Mouse (Mus musculus) MEL (cell line): Measurements from ENCODE around the gene Pnpla3. TPM values are rescaled to one million over a fixed set of nuclear protein-coding genes. Genes with fewer than 3 reads are reported as not detected.

Experiments
- DNase-seq: peaks from one replicate; pipeline ENCODE4 v3.0.0; 2011; ENCODE audit warnings: low read depth, low spot score
- H3K27ac ChIP-seq: 2 replicates; pipeline ENCODE4 v1.5.1; 2012; ENCODE audit warnings: low read depth, mild to moderate bottlenecking, control low read depth, low read length, moderate library complexity; ENCODE audit not compliant: control insufficient read depth
- H3K27me3 ChIP-seq, 2 experiments: fragments of 150-350 bp in 1 of 2; sonication (generic) in 1 of 2; 2 replicates each; pipeline ENCODE4 v1.6.1; 2012; ENCODE audit warnings: low read length in 2 of 2, mild to moderate bottlenecking in 2 of 2, improper control_type of control experiment in 1 of 2, moderate library complexity in 1 of 2; ENCODE audit not compliant: insufficient read depth in 2 of 2, control insufficient read depth in 1 of 2
- H3K36me3 ChIP-seq, 2 experiments: 2 replicates each; pipeline ENCODE4 v1.6.1; 2012 to 2014; ENCODE audit warnings: low read length in 2 of 2, improper control_type of control experiment in 1 of 2, inconsistent platforms in 1 of 2, mild to moderate bottlenecking in 1 of 2; ENCODE audit not compliant: insufficient read depth in 2 of 2, control insufficient read depth in 1 of 2
- H3K4me1 ChIP-seq, 2 experiments: fragments of 150-350 bp in 1 of 2; sonication (generic) in 1 of 2; 2 replicates each; pipeline ENCODE4 v1.6.1; 2012; ENCODE audit warnings: low read length in 2 of 2, improper control_type of control experiment in 1 of 2, mild to moderate bottlenecking in 1 of 2; ENCODE audit not compliant: insufficient read depth in 2 of 2, control insufficient read depth in 1 of 2
- H3K4me3 ChIP-seq, 2 experiments: fragments of 150-350 bp in 1 of 2; sonication (generic) in 1 of 2; 2 replicates each; pipeline ENCODE4 v1.5.1; 2012; ENCODE audit warnings: low read depth in 2 of 2, low read length in 2 of 2, mild to moderate bottlenecking in 2 of 2, moderate library complexity in 2 of 2, control low read depth in 1 of 2, improper control_type of control experiment in 1 of 2; ENCODE audit not compliant: control insufficient read depth in 1 of 2, insufficient read depth in 1 of 2
- H3K79me2 ChIP-seq: 2 replicates; pipeline ENCODE4 v1.6.1; 2012; ENCODE audit warnings: mild to moderate bottlenecking, low read length, moderate library complexity; ENCODE audit not compliant: control insufficient read depth, poor library complexity, insufficient read depth
- H3K9ac ChIP-seq: 2 replicates; pipeline ENCODE4 v1.6.1; 2012; ENCODE audit warnings: low read depth, mild to moderate bottlenecking, control low read depth, low read length, moderate library complexity; ENCODE audit not compliant: control insufficient read depth, poor library complexity, severe bottlenecking
- H3K9me3 ChIP-seq: fragments of 150-350 bp; sonication (generic); replicated peaks from 2 replicates; pipeline ENCODE4 v1.6.1; 2012; ENCODE audit warnings: mild to moderate bottlenecking, low read length, improper control_type of control experiment, moderate library complexity; ENCODE audit not compliant: insufficient read depth
- BHLHE40 ChIP-seq: IDR thresholded peaks from 2 replicates; pipeline ENCODE4 v1.6.1; 2012; ENCODE audit warnings: low read depth, mild to moderate bottlenecking, inconsistent platforms, low read length, improper control_type of control experiment, borderline replicate concordance
- CHD2 ChIP-seq: IDR thresholded peaks from 2 replicates; pipeline ENCODE4 v1.6.1; 2011; ENCODE audit warnings: low read length, improper control_type of control experiment
- EP300 ChIP-seq, 2 experiments: IDR thresholded peaks; 2 replicates each; pipeline ENCODE4 v1.6.1; 2011; ENCODE audit warnings: improper control_type of control experiment in 2 of 2, low read length in 2 of 2, low read depth in 1 of 2, mild to moderate bottlenecking in 1 of 2
- ETS1 ChIP-seq: IDR thresholded peaks from 2 replicates; pipeline ENCODE4 v1.6.1; 2012; ENCODE audit warnings: low read depth, mild to moderate bottlenecking, inconsistent platforms, low read length, improper control_type of control experiment, moderate library complexity
- GABPA ChIP-seq: IDR thresholded peaks from 2 replicates; pipeline ENCODE4 v1.6.1; 2012; ENCODE audit warnings: low read depth, mild to moderate bottlenecking, inconsistent platforms, low read length, improper control_type of control experiment, moderate library complexity
- GATA1 ChIP-seq: IDR thresholded peaks from 2 replicates; pipeline ENCODE4 v1.6.1; 2011; ENCODE audit warnings: low read depth, low read length, improper control_type of control experiment
- HCFC1 ChIP-seq: IDR thresholded peaks from 2 replicates; pipeline ENCODE4 v1.6.1; 2012; ENCODE audit warnings: low read depth, mild to moderate bottlenecking, inconsistent platforms, low read length, improper control_type of control experiment, moderate library complexity
- KAT2A ChIP-seq: conservative IDR thresholded peaks from 2 replicates; pipeline ENCODE4 v1.6.1; 2012; ENCODE audit warnings: low read depth, low read length, improper control_type of control experiment, inconsistent platforms
- MAX ChIP-seq: IDR thresholded peaks from 2 replicates; pipeline ENCODE4 v1.6.1; 2011; ENCODE audit warnings: low read length, improper control_type of control experiment
- MAZ ChIP-seq: IDR thresholded peaks from 2 replicates; pipeline ENCODE4 v1.6.1; 2012; ENCODE audit warnings: low read depth, mild to moderate bottlenecking, inconsistent platforms, low read length, improper control_type of control experiment
- MEF2A ChIP-seq: IDR thresholded peaks from 2 replicates; pipeline ENCODE4 v1.6.1; 2014; ENCODE audit warnings: low read depth, mild to moderate bottlenecking, inconsistent platforms, low read length, improper control_type of control experiment; ENCODE audit not compliant: poor library complexity, insufficient replicate concordance, severe bottlenecking; ENCODE audit errors: extremely low read depth
- MYC ChIP-seq: IDR thresholded peaks from 2 replicates; pipeline ENCODE4 v1.6.1; 2011; ENCODE audit warnings: low read depth, mild to moderate bottlenecking, low read length, improper control_type of control experiment, moderate library complexity
- NELFE ChIP-seq: IDR thresholded peaks from 2 replicates; pipeline ENCODE4 v1.6.1; 2011; ENCODE audit warnings: low read depth, low read length, improper control_type of control experiment
- POLR2A ChIP-seq, 2 experiments: IDR thresholded peaks; 2 replicates each; pipeline ENCODE4 v1.6.1; 2011 to 2012; ENCODE audit warnings: low read length in 2 of 2, mild to moderate bottlenecking in 2 of 2, control low read depth in 1 of 2, improper control_type of control experiment in 1 of 2, low read depth in 1 of 2, moderate library complexity in 1 of 2; ENCODE audit not compliant: control insufficient read depth in 1 of 2, insufficient read depth in 1 of 2, poor library complexity in 1 of 2
- POLR2AphosphoS5 ChIP-seq: IDR thresholded peaks from 2 replicates; pipeline ENCODE4 v1.6.1; 2012; ENCODE audit warnings: low read depth, borderline replicate concordance, mild to moderate bottlenecking, inconsistent platforms, low read length, moderate library complexity, mixed read lengths
- RAD21 ChIP-seq: IDR thresholded peaks from 2 replicates; pipeline ENCODE4 v1.6.1; 2011; ENCODE audit warnings: mild to moderate bottlenecking, low read depth, low read length, improper control_type of control experiment
- RCOR1 ChIP-seq: IDR thresholded peaks from 2 replicates; pipeline ENCODE4 v1.6.1; 2012; ENCODE audit warnings: low read depth, mild to moderate bottlenecking, inconsistent platforms, low read length, improper control_type of control experiment
- SMC3 ChIP-seq: IDR thresholded peaks from 2 replicates; pipeline ENCODE4 v1.6.1; 2011; ENCODE audit warnings: low read depth, low read length, improper control_type of control experiment
- TAL1 ChIP-seq: IDR thresholded peaks from 2 replicates; pipeline ENCODE4 v1.6.1; 2012; ENCODE audit warnings: mild to moderate bottlenecking, inconsistent platforms, low read length, moderate library complexity, mixed read lengths
- TBP ChIP-seq: IDR thresholded peaks from 2 replicates; pipeline ENCODE4 v1.8.0; 2011; ENCODE audit warnings: low read depth, low read length, improper control_type of control experiment
- TCF12 ChIP-seq: IDR thresholded peaks from 2 replicates; pipeline ENCODE4 v1.6.1; 2014; ENCODE audit warnings: low read depth, mild to moderate bottlenecking, inconsistent platforms, low read length, improper control_type of control experiment, moderate library complexity
- polyA plus RNA-seq, 2 experiments: library from polyadenylated mRNA; stranded (reverse) in 1 of 2; unstranded in 1 of 2; fragments of >175 nt in 1 of 2; fragments of >200 nt in 1 of 2; gene quantifications; 2 replicates each; pipeline versions ENCODE4 v1.2.1 to v1.2.4; 2012; ENCODE audit warnings: low replicate concordance in 2 of 2, low read depth in 1 of 2; ENCODE audit not compliant: insufficient read length in 2 of 2, insufficient read depth in 1 of 2, missing spikeins in 1 of 2
- total RNA-seq: library from RNA; depleted of rRNA; stranded (reverse); fragments of 300-350 nt; gene quantifications from 2 replicates; pipeline ENCODE4 v1.2.3, GENCODE M21; 2012

The Pnpla3 gene
- total and polyA plus RNA-seq, 3 experiments, result not detected

GRCm38 (mm10) chr15:84196486-84197165, 29.0 kb downstream of the Pnpla3 start:
- no peak for DNase-seq
- Histone ChIP-seq H3K27me3 (no peaks in the 10 kb centered on the region), H3K79me2 (peaks cover 22% of the 10 kb centered on the region), H3K27ac (no peak overlapping the region)
- no peak for TF ChIP-seq KAT2A
- no peak for TF ChIP-seq MAX
- no peak for TF ChIP-seq TAL1
- no peak for TF ChIP-seq RCOR1
- TF ChIP-seq RAD21, result no peak
- TF ChIP-seq SMC3, result no peak
- no peak for TF ChIP-seq GABPA
- TF ChIP-seq CHD2, result no peak
- no peak for TF ChIP-seq HCFC1
- no peak for TF ChIP-seq NELFE
- TF ChIP-seq POLR2AphosphoS5, result no peak
- no peak for TF ChIP-seq MEF2A
- TF ChIP-seq MAZ, result no peak
- no peak for TF ChIP-seq MYC
- no peak for TF ChIP-seq TBP
- TF ChIP-seq ETS1, result no peak
- TF ChIP-seq POLR2A (IDR thresholded peaks at IDR 0.05; ENCODE audit: control insufficient read depth in 1 of 2, insufficient read depth in 1 of 2, low read depth in 1 of 2, low read length in 2 of 2, poor library complexity in 1 of 2), result no peak
- TF ChIP-seq, all 39 proteins: peak for 0
- no peak overlapping the region for H3K4me3 ChIP-seq
- H3K4me1 ChIP-seq, result peaks cover 0 to 9% of the 10 kb centered on the region in 2 experiments; a peak in 1 of 4 replicates
- H3K9me3 ChIP-seq, result no peaks in the 10 kb centered on the region
- H3K36me3 ChIP-seq, result peaks cover 5 to 8% of the 10 kb centered on the region in 2 experiments; a peak in 3 of 4 replicates
- H3K9ac ChIP-seq, result no peak overlapping the region

- H3K9me3 ChIP-seq, result no peaks in the 10 kb centered on the region
- no peaks in the 10 kb centered on the region for H3K79me2 ChIP-seq
- H3K27ac ChIP-seq, result peak overlapping the region; percentile 43
- peaks cover 10 to 36% of the 10 kb centered on the region in 2 experiments for H3K4me1 ChIP-seq
- TF ChIP-seq EP300 (IDR thresholded peaks at IDR 0.05; ENCODE audit: low read depth in 1 of 2, low read length in 2 of 2) (peak; percentile 52 to 54; a peak in 3 of 4 replicates), HCFC1 (no peak), BHLHE40 (peak; percentile 90), SMC3 (no peak), ETS1 (no peak), GATA1 (0 out of 2 replicates have a peak, but pooled peaks have one; percentile 47), KAT2A (no peak), MYC (0 out of 2 replicates have a peak, but pooled peaks have one; percentile 17), TCF12 (peak; percentile 62; the same call in 1 of the 2 replicates)
- no peaks in the 10 kb centered on the region for H3K27me3 ChIP-seq
- no peak overlapping the region for H3K9ac ChIP-seq
- H3K36me3 ChIP-seq, result peaks cover 6 to 32% of the 10 kb centered on the region in 2 experiments
- H3K4me3 ChIP-seq, result no peak overlapping the region
- DNase-seq, result peak; percentile 43
Observed at GRCm38 (mm10) chr15:84207327-84207726, 39.7 kb downstream of the Pnpla3 start.
